Mouse (Mus musculus) G1E (cell line): ENCODE measurements around the gene Cntn4. TPM values are rescaled to one million over a fixed set of nuclear protein-coding genes. Genes with fewer than 3 reads are reported as not detected.

ENCODE experiments used
- ATAC-seq: 2 replicates; pipeline ENCODE4 v1.8.0; 2016; ENCODE audit warnings: mild to moderate bottlenecking; ENCODE audit not compliant: insufficient number of reproducible peaks, poor library complexity, low FRiP score, severe bottlenecking; ENCODE audit errors: extremely low read depth
- DNase-seq: peaks from one replicate; pipeline ENCODE4 v3.0.0; 2012; ENCODE audit warnings: low spot score
- H3K27me3 ChIP-seq: 2 replicates; pipeline ENCODE4 v1.6.1; 2012; ENCODE audit warnings: mild to moderate bottlenecking, low read length, inconsistent platforms; ENCODE audit not compliant: insufficient read depth
- H3K36me3 ChIP-seq: replicated peaks from 2 replicates; pipeline ENCODE3; 2012; ENCODE audit warnings: mild to moderate bottlenecking, inconsistent platforms
- H3K4me1 ChIP-seq: 2 replicates; pipeline ENCODE4 v1.6.1; 2012; ENCODE audit warnings: low read depth, low read length, inconsistent platforms, mixed read lengths; ENCODE audit not compliant: insufficient read depth
- H3K4me3 ChIP-seq: 2 replicates; pipeline ENCODE4 v1.5.1; 2012; ENCODE audit warnings: low read depth, mild to moderate bottlenecking, inconsistent platforms, low read length, moderate library complexity, mixed read lengths
- H3K9me3 ChIP-seq: replicated peaks from 2 replicates; pipeline ENCODE4 v1.6.1; 2012; ENCODE audit warnings: inconsistent platforms
- CTCF ChIP-seq: IDR thresholded peaks from 2 replicates; pipeline ENCODE4 v1.5.1; 2012; ENCODE audit warnings: low read depth, low read length, inconsistent platforms, mixed read lengths
- GATA1 ChIP-seq: IDR thresholded peaks from 2 replicates; pipeline ENCODE4 v1.6.1; 2012; ENCODE audit warnings: borderline replicate concordance, low read length, inconsistent platforms, mixed read lengths
- GATA2 ChIP-seq: IDR thresholded peaks from 2 replicates; pipeline ENCODE4 v1.6.1; 2012; ENCODE audit warnings: low read depth, low read length, inconsistent platforms, borderline replicate concordance
- POLR2AphosphoS5 ChIP-seq: IDR thresholded peaks from 2 replicates; pipeline ENCODE4 v1.6.1; 2012; ENCODE audit warnings: low read depth, low read length, inconsistent platforms; ENCODE audit not compliant: insufficient replicate concordance
- TAL1 ChIP-seq: conservative IDR thresholded peaks from 2 replicates; pipeline ENCODE4 v1.6.1; 2012; ENCODE audit warnings: low read depth, low read length, inconsistent platforms, mixed read lengths
- polyA plus RNA-seq: library from polyadenylated mRNA; stranded (reverse); fragments of >175 nt; gene quantifications from 2 replicates; pipeline ENCODE4 v1.2.3, GENCODE M21; 2012
- total RNA-seq, 2 experiments: library from RNA; stranded (forward) in 1 of 2; stranded (reverse) in 1 of 2; fragments of 200-1000 nt in 1 of 2; fragments of >200 nt in 1 of 2; fragmentation: Nextera tagmentation in 1 of 2; gene quantifications; 2 replicates each; pipeline ENCODE4 v1.2.3; 2014 to 2017

Cntn4 gene
- total and polyA plus RNA-seq, 3 experiments, result 0.38 TPM; not detected in 2

DNA sequence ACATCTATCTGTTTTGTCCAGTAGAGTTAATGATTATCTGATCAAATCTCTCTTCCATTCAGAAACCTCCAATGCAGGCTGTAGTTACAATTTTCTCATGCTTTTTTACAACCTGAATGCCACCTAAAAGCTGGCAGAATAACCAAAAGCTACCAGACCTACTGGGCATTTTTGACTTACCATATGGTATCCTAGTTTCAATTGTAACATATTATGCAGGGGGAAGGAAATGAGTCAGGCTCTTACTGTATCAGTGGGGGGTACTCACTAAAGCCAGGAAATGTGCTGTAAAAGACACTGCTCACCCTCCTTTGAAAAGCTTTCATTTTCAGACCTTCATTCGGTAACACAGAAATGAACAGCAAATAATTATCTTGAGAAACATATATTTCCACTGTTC lies 763.3 kb downstream of the Cntn4 start:
- H3K9me3 ChIP-seq, result no peaks in the 10 kb centered on the region; the same call in 1 of the 2 replicates
- H3K36me3 ChIP-seq, result no peaks in the 10 kb centered on the region
- DNase-seq (no peak), ATAC-seq (no peak)
- no peak for TF ChIP-seq GATA1
- no peak for TF ChIP-seq GATA2
- no peak for TF ChIP-seq TAL1
- TF ChIP-seq CTCF, result no peak
- no peak for TF ChIP-seq POLR2AphosphoS5
- H3K4me3 ChIP-seq, result no peak overlapping the region
- no peaks in the 10 kb centered on the region for H3K27me3 ChIP-seq
- H3K4me1 ChIP-seq, result no peaks in the 10 kb centered on the region

DNA sequence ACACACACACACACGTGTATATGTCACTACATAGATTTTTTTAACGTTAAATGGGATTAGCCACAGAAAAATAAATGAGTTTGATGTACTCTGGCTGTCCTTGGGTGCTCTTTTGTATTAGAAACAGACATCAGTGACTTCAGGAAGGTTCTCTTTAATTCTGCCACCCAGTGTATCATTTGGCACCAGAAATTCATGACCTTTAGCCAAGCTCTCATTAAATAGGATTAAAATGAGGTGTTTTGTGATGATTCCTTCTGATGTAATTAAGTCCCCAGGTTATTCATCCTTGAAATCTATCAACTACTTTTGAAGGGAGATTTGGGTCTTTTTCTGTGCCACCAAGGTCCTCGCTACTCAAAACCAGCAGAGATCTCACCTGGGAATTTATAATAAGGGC lies 763.8 kb downstream of the Cntn4 start:
- Histone ChIP-seq H3K36me3 (no peaks in the 10 kb centered on the region), H3K9me3 (no peaks in the 10 kb centered on the region; the same call in 1 of the 2 replicates), H3K4me1 (no peaks in the 10 kb centered on the region), H3K27me3 (no peaks in the 10 kb centered on the region), H3K4me3 (no peak overlapping the region)
- no peak for TF ChIP-seq CTCF
- TF ChIP-seq POLR2AphosphoS5, result no peak
- no peak for TF ChIP-seq GATA1
- no peak for TF ChIP-seq GATA2
- TF ChIP-seq TAL1, result no peak
- ATAC-seq (no peak), DNase-seq (no peak)

DNA sequence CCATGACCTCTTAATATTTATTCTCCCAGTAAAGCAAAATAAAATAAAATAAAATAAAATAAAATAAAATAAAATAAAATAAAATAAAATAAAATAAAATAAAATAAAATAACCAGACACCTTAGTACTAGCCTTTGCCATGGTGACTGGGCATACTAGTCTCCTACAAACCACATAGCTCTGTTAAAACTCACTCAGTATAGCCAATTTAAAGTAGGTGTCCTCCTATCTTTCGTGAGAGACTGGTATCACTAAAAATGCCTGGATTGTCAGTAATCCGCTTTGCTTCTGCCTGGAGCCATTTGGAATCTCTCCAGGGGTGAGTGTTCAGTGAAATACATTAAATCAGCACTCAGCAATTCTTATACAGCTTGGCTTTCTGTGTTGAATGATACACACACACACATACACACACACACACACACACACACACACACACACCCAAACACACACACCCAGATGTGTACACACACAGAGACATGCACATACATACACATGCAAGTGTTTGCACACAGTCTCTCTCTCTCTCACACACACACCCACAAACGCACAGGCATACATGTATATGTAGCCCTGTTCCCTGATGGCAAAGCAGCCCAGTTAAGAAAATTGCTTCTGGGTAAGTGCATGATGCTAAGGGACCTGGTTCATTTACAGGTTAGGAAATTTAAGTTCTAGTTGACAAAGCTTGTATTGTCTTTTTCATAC lies 776.8 kb downstream of the Cntn4 start:
- H3K36me3 ChIP-seq, result no peaks in the 10 kb centered on the region
- TF ChIP-seq GATA1 (no peak), CTCF (no peak), TAL1 (no peak), GATA2 (no peak), POLR2AphosphoS5 (no peak)
- no peaks in the 10 kb centered on the region for H3K4me1 ChIP-seq
- H3K9me3 ChIP-seq, result no peaks in the 10 kb centered on the region
- H3K27me3 ChIP-seq, result no peaks in the 10 kb centered on the region
- DNase-seq (no peak), ATAC-seq (no peak)
- H3K4me3 ChIP-seq, result no peak overlapping the region

DNA sequence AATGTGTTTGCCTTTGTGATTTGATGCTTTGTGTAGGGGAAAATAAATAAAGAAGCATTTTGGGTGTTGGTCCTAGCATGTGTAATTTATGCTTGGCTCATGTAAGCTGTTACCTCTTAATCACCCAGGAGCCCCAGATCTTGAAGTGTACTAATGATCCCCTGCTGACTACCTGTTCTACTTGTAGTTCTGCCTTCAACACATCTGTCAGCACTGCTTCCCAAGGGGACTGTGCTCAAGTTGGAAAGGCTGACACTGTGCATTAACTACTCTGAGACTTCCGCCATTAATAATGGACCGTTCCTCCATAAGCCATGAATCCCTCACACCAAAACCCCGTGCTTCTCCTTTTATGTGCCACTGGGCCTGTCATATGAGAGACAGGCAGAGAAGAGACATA lies 778.2 kb downstream of the Cntn4 start:
- DNase-seq, result no peak

DNA sequence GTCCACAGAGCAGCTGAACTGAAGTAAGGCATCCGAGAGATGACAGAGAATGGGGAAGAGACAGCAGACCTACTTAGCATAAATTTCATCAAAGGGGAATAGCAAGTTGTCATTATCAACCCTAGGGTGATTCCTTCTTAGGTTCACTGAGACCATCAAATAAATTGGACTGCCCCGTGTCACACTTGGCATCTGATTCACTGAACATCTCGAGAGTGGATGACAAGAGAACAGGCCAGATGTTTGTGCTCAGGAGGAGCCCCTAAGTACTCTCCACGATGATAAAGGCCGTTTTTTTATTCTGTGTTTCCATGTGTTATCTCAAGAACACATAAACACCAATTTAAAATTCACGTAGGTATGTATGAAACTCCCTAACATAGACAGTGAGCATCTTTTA lies 780.7 kb downstream of the Cntn4 start:
- H3K4me3 ChIP-seq, result no peak overlapping the region
- DNase-seq, result no peak
- no peaks in the 10 kb centered on the region for H3K4me1 ChIP-seq
- H3K27me3 ChIP-seq, result no peaks in the 10 kb centered on the region
- no peak for ATAC-seq
- 0 out of 2 replicates have a peak, but pooled peaks cover 2% of the 10 kb centered on the region for H3K9me3 ChIP-seq
- H3K36me3 ChIP-seq, result no peaks in the 10 kb centered on the region
- TF ChIP-seq POLR2AphosphoS5 (no peak), GATA1 (no peak), TAL1 (no peak), GATA2 (no peak), CTCF (no peak)

More for the DNA sequence above, 778.2 kb downstream of the Cntn4 start:
- Histone ChIP-seq H3K4me3 (no peak overlapping the region), H3K4me1 (no peaks in the 10 kb centered on the region), H3K9me3 (no peaks in the 10 kb centered on the region), H3K36me3 (no peaks in the 10 kb centered on the region), H3K27me3 (no peaks in the 10 kb centered on the region)
- ATAC-seq, result no peak
- no peak for TF ChIP-seq GATA1

DNA sequence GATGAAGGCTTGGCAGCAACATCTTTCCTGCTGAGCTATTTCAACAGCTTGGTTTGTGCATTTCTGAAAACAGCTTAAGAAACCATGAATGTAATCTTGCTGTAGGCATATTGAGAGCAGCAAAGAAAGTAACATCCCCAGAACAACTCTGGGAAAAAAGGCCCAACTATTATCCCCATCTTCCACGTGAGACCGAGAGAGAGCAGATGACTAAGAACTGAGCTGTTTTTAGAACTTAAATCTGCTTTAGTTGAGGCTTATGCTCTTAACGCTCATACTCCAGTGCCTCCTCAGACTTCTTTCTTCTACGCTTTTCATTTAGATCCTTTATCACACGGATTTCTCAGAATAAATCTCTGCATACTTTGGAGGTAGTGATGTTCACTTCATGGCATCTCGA lies 784.9 kb downstream of the Cntn4 start:
- DNase-seq, result no peak
- H3K4me3 ChIP-seq, result no peak overlapping the region
- H3K27me3 ChIP-seq, result no peaks in the 10 kb centered on the region
- no peaks in the 10 kb centered on the region for H3K4me1 ChIP-seq
- 0 out of 2 replicates have a peak, but pooled peaks cover 2% of the 10 kb centered on the region for H3K9me3 ChIP-seq
- H3K36me3 ChIP-seq, result no peaks in the 10 kb centered on the region
- no peak for ATAC-seq
- TF ChIP-seq GATA2, result no peak
- no peak for TF ChIP-seq TAL1
- TF ChIP-seq POLR2AphosphoS5, result no peak
- no peak for TF ChIP-seq CTCF
- no peak for TF ChIP-seq GATA1

DNA sequence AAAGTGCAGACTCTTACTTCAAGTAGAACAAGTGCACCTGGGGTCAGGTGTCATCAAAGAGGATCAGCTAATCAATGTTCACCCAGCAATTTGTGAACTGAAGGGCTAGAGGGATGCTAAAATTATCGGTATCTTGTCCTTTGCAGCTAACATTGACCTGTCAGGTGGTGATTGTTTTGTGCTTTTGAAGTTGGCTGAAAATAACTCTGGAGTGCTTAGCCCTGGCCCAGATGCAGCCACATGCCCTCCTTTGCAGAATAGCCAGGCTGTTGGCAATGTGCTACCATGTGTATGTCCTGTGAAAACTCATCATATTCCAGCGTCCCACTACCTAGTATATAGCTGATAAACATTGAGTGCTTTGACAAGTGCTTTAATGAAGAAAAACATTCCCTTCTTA lies 786.4 kb downstream of the Cntn4 start:
- Histone ChIP-seq H3K9me3 (0 out of 2 replicates have a peak, but pooled peaks cover 2% of the 10 kb centered on the region), H3K27me3 (no peaks in the 10 kb centered on the region), H3K36me3 (no peaks in the 10 kb centered on the region), H3K4me1 (no peaks in the 10 kb centered on the region), H3K4me3 (no peak overlapping the region)
- DNase-seq, result no peak
- TF ChIP-seq CTCF (no peak), TAL1 (no peak), GATA1 (no peak), POLR2AphosphoS5 (no peak)
- no peak for ATAC-seq
